ENCODE assay signal across 20 mouse cellular contexts in the genomic region with DNA sequence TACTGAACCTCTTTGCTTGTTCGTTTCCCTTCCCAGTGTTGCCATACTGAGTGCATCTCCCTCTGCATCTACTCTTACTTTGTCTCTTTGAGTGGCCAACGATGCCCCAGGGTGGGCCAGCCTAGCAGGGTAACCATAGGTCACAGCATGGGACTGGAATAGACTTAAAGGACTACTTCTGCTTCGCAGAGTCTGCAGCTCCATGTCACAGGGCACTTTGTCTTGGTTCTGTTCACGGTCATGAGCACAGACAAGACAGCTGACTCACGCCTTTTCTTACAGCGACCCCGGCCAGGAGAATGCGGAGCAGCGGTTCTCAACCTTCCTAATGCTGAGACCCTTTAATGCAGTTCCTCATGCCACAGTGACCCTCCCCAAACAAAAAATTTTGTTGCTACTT. TPM values are rescaled to one million over a fixed set of nuclear protein-coding genes. Genes with fewer than 3 reads are reported as not detected.
DNase-seq lines count a peak whose midpoint lies in the region; ATAC-seq and TF ChIP-seq lines count a peak whose summit lies in the region.
"Had no signal": no experiment of that assay in that cellular context is flagged by ENCODE, and none has a peak within 500 bp of the region (broad histone marks: within the 10 kb centered on the region; RNA-seq: fewer than 3 reads in every experiment).

No protein-coding gene starts in this region.

- H3K27ac ChIP-seq in liver, embryonic 16.5 days (ENCODE audit: low read length), result peak overlapping the region; percentile 81
- H3K27ac ChIP-seq: embryonic facial prominence, embryonic 13.5 days; forebrain, embryonic 15.5 days; heart, adult 2 months; hindbrain, embryonic 14.5 days; limb, embryonic 15.5 days had no signal

- no peak for ATAC-seq in liver, embryonic 16.5 days (ENCODE audit: low read depth)
- ATAC-seq: CD4-positive, CD25-positive, alpha-beta regulatory T cell, adult 4 months; forebrain, embryonic 15.5 days had no signal

- H3K4me3 ChIP-seq in E14TG2a.4 (replicated peaks; ENCODE audit: low read length), result peak overlapping the region; percentile 53; the same call in 1 of the 2 replicates
- no peak overlapping the region for H3K4me3 ChIP-seq in liver, embryonic 16.5 days (ENCODE audit: low read depth, low read length)
- H3K4me3 ChIP-seq: embryonic facial prominence, embryonic 13.5 days; forebrain, embryonic 15.5 days; heart, adult 2 months; limb, embryonic 15.5 days had no signal

- H3K4me1 ChIP-seq in E14TG2a.4 (replicated peaks; ENCODE audit: low read depth, low read length), result peaks cover 97% of the 10 kb centered on the region
- H3K4me1 ChIP-seq in liver, embryonic 16.5 days (ENCODE audit: control insufficient read depth, low read depth, low read length), result peaks cover 31% of the 10 kb centered on the region
- H3K4me1 ChIP-seq: embryonic facial prominence, embryonic 13.5 days; forebrain, embryonic 15.5 days; limb, embryonic 15.5 days had no signal

- TF ChIP-seq CTCF in E14TG2a.4 (conservative IDR thresholded peaks at IDR 0.05; ENCODE audit: low read length), result no peak

- no peak overlapping the region for H3K9ac ChIP-seq in liver, embryonic 16.5 days (ENCODE audit: low read depth, low read length)
- H3K9ac ChIP-seq: embryonic facial prominence, embryonic 13.5 days; forebrain, embryonic 15.5 days; hindbrain, embryonic 14.5 days; limb, embryonic 15.5 days had no signal

- 59% methylated on average over 9 of the region's 9 CpGs for WGBS in liver, embryonic 16.5 days (ENCODE audit: insufficient replicate concordance)

- H3K36me3 ChIP-seq in E14TG2a.4 (ENCODE audit: insufficient read depth, low read length), result peaks cover 79% of the 10 kb centered on the region
- H3K36me3 ChIP-seq in liver, embryonic 16.5 days (ENCODE audit: control insufficient read depth, insufficient read depth), result no peaks in the 10 kb centered on the region
- H3K36me3 ChIP-seq: embryonic facial prominence, embryonic 13.5 days; forebrain, embryonic 15.5 days; limb, embryonic 15.5 days had no signal

- no peaks in the 10 kb centered on the region for H3K27me3 ChIP-seq in E14TG2a.4 (ENCODE audit: insufficient read depth, low read length)
- H3K27me3 ChIP-seq in liver, embryonic 16.5 days (ENCODE audit: control insufficient read depth, insufficient read depth, low read depth, low read length), result no peaks in the 10 kb centered on the region
- H3K27me3 ChIP-seq: embryonic facial prominence, embryonic 13.5 days; forebrain, embryonic 15.5 days; limb, embryonic 15.5 days had no signal

- DNase-seq in layer of hippocampus, adult 9-11 months, result peak; percentile 47
- no peak for DNase-seq in layer of hippocampus, postnatal 14 days (ENCODE audit: low spot score in 2 of 2)
- peak; percentile 27 for DNase-seq in ES-CJ7 (ENCODE audit: low read depth, low spot score)
- DNase-seq in urinary bladder, postnatal 14 days (ENCODE audit: low spot score), result no peak
- DNase-seq in B cell, adult 2 months, result no peak
- DNase-seq in ovary, adult 18-20 months (ENCODE audit: low spot score), result no peak
- DNase-seq: adrenal gland, adult 2 months; cerebellum, adult 11 months; gastrocnemius, postnatal 25 days; layer of hippocampus, postnatal 36 days; right cerebral cortex, adult 18-20 months; thymus, postnatal 4 days had no signal

- no peak overlapping the region for H3K4me2 ChIP-seq in liver, embryonic 16.5 days (ENCODE audit: low read depth, low read length)
- H3K4me2 ChIP-seq: embryonic facial prominence, embryonic 13.5 days; forebrain, embryonic 15.5 days; hindbrain, embryonic 14.5 days; limb, embryonic 15.5 days had no signal

- H3K9me3 ChIP-seq in E14TG2a.4 (ENCODE audit: low read length), result no peaks in the 10 kb centered on the region
- no peaks in the 10 kb centered on the region for H3K9me3 ChIP-seq in liver, embryonic 16.5 days (replicated peaks; ENCODE audit: control insufficient read depth, low read length)
- H3K9me3 ChIP-seq: embryonic facial prominence, embryonic 13.5 days; forebrain, embryonic 15.5 days; limb, embryonic 15.5 days had no signal

RNA-seq across cellular contexts. Expression of a gene that starts 22.0 kb away (rescaled TPM):
- total RNA-seq in layer of hippocampus, postnatal 14 days (2021), result 10 to 100 TPM; 57.3 to 59.2 TPM
- 15.9 and 17.9 TPM in 2 replicates for polyA plus RNA-seq in liver, embryonic 16.5 days (2015; fragmentation: Nextera tagmentation; extraction: Ambion mirVana)

RNA-seq across cellular contexts. Expression of a gene that starts 34.9 kb away (rescaled TPM):
- 1 to 10 TPM; 2.4 to 2.5 TPM for total RNA-seq in layer of hippocampus, postnatal 14 days (2021)
- 9.5 and 10.5 TPM in 2 replicates for polyA plus RNA-seq in liver, embryonic 16.5 days (2015; fragmentation: Nextera tagmentation; extraction: Ambion mirVana)

RNA-seq across cellular contexts. Expression of a gene that starts 44.1 kb away (rescaled TPM):
- total RNA-seq in layer of hippocampus, postnatal 14 days (2021), result 10 to 100 TPM; 92.7 to 96.6 TPM
- polyA plus RNA-seq in liver, embryonic 16.5 days (2015; fragmentation: Nextera tagmentation; extraction: Ambion mirVana), result 161 and 178 TPM in 2 replicates

RNA-seq across cellular contexts. Expression of a gene that starts 48.8 kb away (rescaled TPM):
- total RNA-seq in layer of hippocampus, postnatal 14 days (2021), result 10 to 100 TPM; 20.0 to 29.8 TPM
- polyA plus RNA-seq in liver, embryonic 16.5 days (2015; fragmentation: Nextera tagmentation; extraction: Ambion mirVana), result 22.9 and 25.3 TPM in 2 replicates
- polyA plus RNA-seq: CD4-positive, CD25-positive, alpha-beta regulatory T cell, adult 4 months had no signal

Comparison
In these comparisons a context has a peak if more than half of its experiments do, and no peak if none do; other contexts are left out.
1. DNase-seq: peak in layer of hippocampus, adult 9-11 months (single experiment) and ES-CJ7 (single experiment); none in layer of hippocampus, postnatal 14 days (0 of 2), urinary bladder, postnatal 14 days (single experiment), B cell, adult 2 months (0 of 2) and ovary, adult 18-20 months (single experiment).